Mouse (Mus musculus) macrophage (primary cell): ENCODE data around the gene Odf2. TPM values are rescaled to one million over a fixed set of nuclear protein-coding genes. Genes with fewer than 3 reads are reported as not detected.

Source experiments
- H3K27ac ChIP-seq: fragments of 350-480 bp; formaldehyde crosslinking; 2 replicates; pipeline ENCODE4 v1.9.0; 2021
- H3K36me3 ChIP-seq: fragments of 350-480 bp; formaldehyde crosslinking; 2 replicates; pipeline ENCODE4 v1.9.0; 2021; ENCODE audit errors: inconsistent target
- H3K4me3 ChIP-seq: fragments of 350-480 bp; formaldehyde crosslinking; 2 replicates; pipeline ENCODE4 v1.9.0; 2021; ENCODE audit errors: inconsistent target
- H3K79me2 ChIP-seq: fragments of 350-480 bp; formaldehyde crosslinking; 2 replicates; pipeline ENCODE4 v1.9.0; 2021; ENCODE audit errors: inconsistent target
- WGBS: methylation state at CpG from one replicate; pipeline ENCODE4 v1.1.7; 2026; ENCODE audit warnings: inconsistent platforms; ENCODE audit not compliant: missing documents; 5-methylcytosine and 5-hydroxymethylcytosine counted together
- polyA plus RNA-seq: library from polyadenylated mRNA; stranded (reverse); fragments of 250-400 nt; gene quantifications from 3 replicates; pipeline ENCODE4 v1.2.4, GENCODE M21; 2018; ENCODE audit warnings: inconsistent platforms

The Odf2 gene
- polyA plus RNA-seq, 1 experiment from 2014 or later = 46.9 TPM

- Histone ChIP-seq H3K27ac (no peak overlapping the region), H3K79me2 (peaks cover 54% of the 10 kb centered on the region), H3K4me3 (no peak overlapping the region), H3K36me3 (peaks cover 36% of the 10 kb centered on the region)
Measured at GRCm38 (mm10) chr2:29977307-29977706, 88.3 kb downstream of the Odf2 start.

- no peak overlapping the region for H3K4me3 ChIP-seq
- peaks cover 20% of the 10 kb centered on the region; the same call in 1 of the 2 replicates for H3K79me2 ChIP-seq
- H3K36me3 ChIP-seq = peaks cover 65% of the 10 kb centered on the region
- no peak overlapping the region for H3K27ac ChIP-seq
- 93% methylated on average over 1 of the region's 1 CpGs for WGBS
Measured at GRCm38 (mm10) chr2:29980661-29981060, 91.6 kb downstream of the Odf2 start.

Other genes starting within 250 kb of the Odf2 start
- not detected in 3 replicates for gene Gm13420, start 137.5 kb upstream of the Odf2 start, polyA plus RNA-seq
- not detected in 3 replicates for gene Gm13547, start 129.9 kb upstream of the Odf2 start, polyA plus RNA-seq
- gene Coq4, start 101.7 kb upstream of the Odf2 start, polyA plus RNA-seq = 2.9 to 7.5 TPM (median 5.4 TPM) in 3 replicates
- gene Trub2, start 100.7 kb upstream of the Odf2 start, polyA plus RNA-seq = 13.8 to 16.1 TPM (median 15.3 TPM) in 3 replicates
- gene Slc27a4, start 86.6 kb upstream of the Odf2 start, polyA plus RNA-seq = 11.2 to 17.7 TPM (median 17.3 TPM) in 3 replicates
- gene Urm1, start 69.1 kb upstream of the Odf2 start, polyA plus RNA-seq = 21.1 to 24.9 TPM (median 24.4 TPM) in 3 replicates
- gene Cercam, start 20.1 kb upstream of the Odf2 start, polyA plus RNA-seq = 7.3 to 16.8 TPM (median 15.9 TPM) in 3 replicates
- 7.9 to 12.5 TPM (median 10.0 TPM) in 3 replicates for gene Gle1, start 46.2 kb downstream of the Odf2 start, polyA plus RNA-seq
- 67.1 to 95.0 TPM (median 74.1 TPM) in 3 replicates for gene Sptan1, start 76.3 kb downstream of the Odf2 start, polyA plus RNA-seq
- 3.0 to 6.7 TPM (median 4.4 TPM) in 3 replicates for gene Wdr34, start 159.7 kb downstream of the Odf2 start, polyA plus RNA-seq
- gene Set, start 168.2 kb downstream of the Odf2 start, polyA plus RNA-seq = 142 to 388 TPM (median 281 TPM) in 3 replicates
- 0.94 to 2.4 TPM (median 1.6 TPM) in 3 replicates for gene Pkn3, start 188.5 kb downstream of the Odf2 start, polyA plus RNA-seq
- gene Zdhhc12, start 204.4 kb downstream of the Odf2 start, polyA plus RNA-seq = 10.5 to 24.6 TPM (median 20.1 TPM) in 3 replicates
- 5.5 to 11.1 TPM (median 6.9 TPM) in 3 replicates for gene Zer1, start 235.4 kb downstream of the Odf2 start, polyA plus RNA-seq
- 79.6 to 115 TPM (median 108 TPM) in 3 replicates for gene Tbc1d13, start 244.5 kb downstream of the Odf2 start, polyA plus RNA-seq